Mouse (Mus musculus) ES-E14 (cell line): ENCODE measurements around the gene Ccdc194.
A peak's percentile ranks its signal among the peaks of the same experiment; 100 is the strongest.

Experiments
- CHD2 ChIP-seq: IDR thresholded peaks from 2 replicates; pipeline ENCODE4 v1.6.1; 2014; ENCODE audit warnings: mild to moderate bottlenecking, low read depth, low read length, inconsistent platforms
- MAFK ChIP-seq: IDR thresholded peaks from 2 replicates; pipeline ENCODE4 v1.6.1; 2014; ENCODE audit warnings: mild to moderate bottlenecking, low read depth, low read length, inconsistent platforms; ENCODE audit not compliant: insufficient read depth
- ZNF384 ChIP-seq: IDR thresholded peaks from 2 replicates; pipeline ENCODE4 v1.6.1; 2012; ENCODE audit warnings: low read depth, low read length, inconsistent platforms

DNA sequence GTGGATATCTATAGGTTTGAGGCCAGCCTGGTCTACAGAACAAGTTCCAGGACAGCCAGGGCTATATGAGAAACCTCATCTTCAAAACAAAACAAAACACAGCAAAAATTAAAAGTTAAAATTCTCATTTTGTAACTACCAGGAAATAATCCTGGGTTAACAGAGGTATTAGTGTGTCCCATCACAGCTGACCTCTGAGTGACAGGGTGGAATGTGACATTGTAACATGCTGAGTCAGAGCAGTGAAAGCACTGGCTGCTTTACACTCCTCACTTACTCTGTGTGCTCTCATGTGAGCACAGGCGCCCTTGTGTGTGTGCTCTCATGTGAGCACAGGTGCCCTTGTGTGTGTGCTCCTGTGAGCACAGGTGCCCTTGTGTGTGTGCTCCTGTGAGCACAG is 49.5 kb upstream of the Ccdc194 start:
- TF ChIP-seq ZNF384: no peak
- TF ChIP-seq MAFK: peak; percentile 53; the same call in 1 of the 2 replicates
- no peak for TF ChIP-seq CHD2
